Mouse (Mus musculus): ENCODE data around the gene Gm1979. TPM values are rescaled to one million over a fixed set of nuclear protein-coding genes. Genes with fewer than 3 reads are reported as not detected.

The Gm1979 gene
- polyA plus RNA-seq, 1 experiment: not detected

Other genes starting within 250 kb of the Gm1979 start
- 0.08 and 0.09 TPM in 2 replicates for gene Actr3b, start 244.8 kb downstream of the Gm1979 start, polyA plus RNA-seq (2012; rRNA removed)
- not detected in 2 replicates for gene Gm21663, start 62.4 kb downstream of the Gm1979 start, polyA plus RNA-seq (2012; rRNA removed)
- not detected in 2 replicates for gene Gm21671, start 50.4 kb downstream of the Gm1979 start, polyA plus RNA-seq (2012; rRNA removed)
- gene Gm21680, start 32.1 kb downstream of the Gm1979 start, polyA plus RNA-seq (2012; rRNA removed): not detected in 2 replicates
- gene Gm21698, start 16.1 kb downstream of the Gm1979 start, polyA plus RNA-seq (2012; rRNA removed): not detected in 2 replicates
- not detected in 2 replicates for gene Gm5862, start 18.1 kb upstream of the Gm1979 start, polyA plus RNA-seq (2012; rRNA removed)
- not detected in 2 replicates for gene Speer4a, start 34.8 kb upstream of the Gm1979 start, polyA plus RNA-seq (2012; rRNA removed)
- not detected in 2 replicates for gene Gm7347, start 53.8 kb upstream of the Gm1979 start, polyA plus RNA-seq (2012; rRNA removed)
- not detected in 2 replicates for gene Gm10471, start 84.5 kb upstream of the Gm1979 start, polyA plus RNA-seq (2012; rRNA removed)
- not detected in 2 replicates for gene 5031410I06Rik, start 100.6 kb upstream of the Gm1979 start, polyA plus RNA-seq (2012; rRNA removed)
- not detected in 2 replicates for gene Gm10220, start 116.6 kb upstream of the Gm1979 start, polyA plus RNA-seq (2012; rRNA removed)